Mouse (Mus musculus): ENCODE data around the gene Zfp467. TPM values are rescaled to one million over a fixed set of nuclear protein-coding genes. Genes with fewer than 3 reads are reported as not detected.

Zfp467 gene
- polyA plus RNA-seq, 1 experiment from 2014 or later = 19.6 TPM

GRCm38 (mm10) chr6:48444310-48445180 lies 1.1 kb downstream of the Zfp467 start:
- DNase-seq (ENCODE audit: low spot score) = peak; percentile 99
- H3K9ac ChIP-seq (ENCODE audit: low read length) = peak overlapping the region; percentile 84
- peak overlapping the region; percentile 84 for H3K27ac ChIP-seq (ENCODE audit: low read depth, low read length)
- peak overlapping the region; percentile 96 for H3K4me2 ChIP-seq (ENCODE audit: low read depth, low read length, severe bottlenecking)
- no peaks in the 10 kb centered on the region for H3K36me3 ChIP-seq (ENCODE audit: control insufficient read depth, insufficient read depth, low read length)
- no peaks in the 10 kb centered on the region for H3K9me3 ChIP-seq (ENCODE audit: control insufficient read depth, low read length)
- WGBS = under 1% methylated on average over 31 of the region's 34 CpGs
- H3K4me1 ChIP-seq (replicated peaks; ENCODE audit: control insufficient read depth, insufficient read depth, low read length) = peaks cover 14% of the 10 kb centered on the region
- peak; percentile 80 for ATAC-seq (replicated peaks; ENCODE audit: low FRiP score)
- H3K4me3 ChIP-seq (ENCODE audit: low read depth, low read length) = peak overlapping the region; percentile 74
- H3K27me3 ChIP-seq (ENCODE audit: control insufficient read depth, insufficient read depth, low read length) = peaks cover 2% of the 10 kb centered on the region; the same call in 1 of the 2 replicates

GRCm38 (mm10) chr6:48443592-48444309 lies 1.9 kb downstream of the Zfp467 start:
- H3K9ac ChIP-seq (ENCODE audit: low read length) = peak overlapping the region; percentile 50
- WGBS = 2% methylated on average over 19 of the region's 19 CpGs
- peaks cover 22% of the 10 kb centered on the region for H3K4me1 ChIP-seq (replicated peaks; ENCODE audit: control insufficient read depth, insufficient read depth, low read length)
- DNase-seq (ENCODE audit: low spot score) (no peak), ATAC-seq (replicated peaks; ENCODE audit: low FRiP score) (peak; percentile 93)
- H3K4me2 ChIP-seq (ENCODE audit: low read depth, low read length, severe bottlenecking) = peak overlapping the region; percentile 51
- peaks cover 10% of the 10 kb centered on the region for H3K27me3 ChIP-seq (ENCODE audit: control insufficient read depth, insufficient read depth, low read length)
- peak overlapping the region; percentile 66; the same call in 1 of the 2 replicates for H3K27ac ChIP-seq (ENCODE audit: low read depth, low read length)
- no peaks in the 10 kb centered on the region for H3K36me3 ChIP-seq (ENCODE audit: control insufficient read depth, insufficient read depth, low read length)
- H3K9me3 ChIP-seq (ENCODE audit: control insufficient read depth, low read length) = no peaks in the 10 kb centered on the region
- peak overlapping the region; percentile 74 for H3K4me3 ChIP-seq (ENCODE audit: low read depth, low read length)

- no peak overlapping the region for H3K4me2 ChIP-seq (ENCODE audit: low read depth, low read length, severe bottlenecking)
- no peak overlapping the region for H3K9ac ChIP-seq (ENCODE audit: low read length)
- H3K27ac ChIP-seq (ENCODE audit: low read depth, low read length) = no peak overlapping the region
- 36% methylated on average over 14 of the region's 14 CpGs for WGBS
- no peaks in the 10 kb centered on the region; the same call in 1 of the 2 replicates for H3K36me3 ChIP-seq (ENCODE audit: control insufficient read depth, insufficient read depth, low read length)
- peaks cover 28% of the 10 kb centered on the region for H3K27me3 ChIP-seq (ENCODE audit: control insufficient read depth, insufficient read depth, low read length)
- H3K4me1 ChIP-seq (replicated peaks; ENCODE audit: control insufficient read depth, insufficient read depth, low read length) = peaks cover 28% of the 10 kb centered on the region
- no peak overlapping the region for H3K4me3 ChIP-seq (ENCODE audit: low read depth, low read length)
- ATAC-seq (replicated peaks; ENCODE audit: low FRiP score) (no peak), DNase-seq (ENCODE audit: low spot score) (no peak)
- no peaks in the 10 kb centered on the region for H3K9me3 ChIP-seq (ENCODE audit: control insufficient read depth, low read length)
These were observed 5.2 kb downstream of the Zfp467 start for GRCm38 (mm10) chr6:48440306-48441014.

- H3K9ac ChIP-seq (ENCODE audit: low read length) = no peak overlapping the region
- no peak overlapping the region for H3K27ac ChIP-seq (ENCODE audit: low read depth, low read length)
- peaks cover 28% of the 10 kb centered on the region for H3K27me3 ChIP-seq (ENCODE audit: control insufficient read depth, insufficient read depth, low read length)
- peaks cover 28% of the 10 kb centered on the region for H3K4me1 ChIP-seq (replicated peaks; ENCODE audit: control insufficient read depth, insufficient read depth, low read length)
- no peaks in the 10 kb centered on the region for H3K9me3 ChIP-seq (ENCODE audit: control insufficient read depth, low read length)
- no peak for DNase-seq (ENCODE audit: low spot score)
- ATAC-seq (replicated peaks; ENCODE audit: low FRiP score) = no peak
- no peak overlapping the region for H3K4me2 ChIP-seq (ENCODE audit: low read depth, low read length, severe bottlenecking)
- no peak overlapping the region for H3K4me3 ChIP-seq (ENCODE audit: low read depth, low read length)
- H3K36me3 ChIP-seq (ENCODE audit: control insufficient read depth, insufficient read depth, low read length) = no peaks in the 10 kb centered on the region; the same call in 1 of the 2 replicates
These were observed 6.0 kb downstream of the Zfp467 start for GRCm38 (mm10) chr6:48439654-48440053.

- H3K36me3 ChIP-seq (ENCODE audit: control insufficient read depth, insufficient read depth, low read length) = no peaks in the 10 kb centered on the region; the same call in 1 of the 2 replicates
- no peaks in the 10 kb centered on the region for H3K9me3 ChIP-seq (ENCODE audit: control insufficient read depth, low read length)
- peaks cover 28% of the 10 kb centered on the region for H3K4me1 ChIP-seq (replicated peaks; ENCODE audit: control insufficient read depth, insufficient read depth, low read length)
- ATAC-seq (replicated peaks; ENCODE audit: low FRiP score) = 0 out of 2 replicates have a peak, but pooled peaks have one; percentile 25
- H3K4me3 ChIP-seq (ENCODE audit: low read depth, low read length) = peak overlapping the region; percentile 3; the same call in 1 of the 2 replicates
- peak overlapping the region; percentile 32; the same call in 1 of the 2 replicates for H3K4me2 ChIP-seq (ENCODE audit: low read depth, low read length, severe bottlenecking)
- H3K27me3 ChIP-seq (ENCODE audit: control insufficient read depth, insufficient read depth, low read length) = peaks cover 28% of the 10 kb centered on the region
- H3K9ac ChIP-seq (ENCODE audit: low read length) = peak overlapping the region; percentile 29; the same call in 1 of the 2 replicates
- no peak overlapping the region for H3K27ac ChIP-seq (ENCODE audit: low read depth, low read length)
- WGBS = 13% methylated on average over 54 of the region's 55 CpGs
- DNase-seq (ENCODE audit: low spot score) = peak; percentile 60
These were observed 7.0 kb downstream of the Zfp467 start for GRCm38 (mm10) chr6:48438475-48439125.

GRCm38 (mm10) chr6:48437679-48438376 lies 7.8 kb downstream of the Zfp467 start:
- Histone ChIP-seq H3K4me3 (ENCODE audit: low read depth, low read length) (peak overlapping the region; percentile 3; the same call in 1 of the 2 replicates), H3K4me1 (replicated peaks; ENCODE audit: control insufficient read depth, insufficient read depth, low read length) (peaks cover 24% of the 10 kb centered on the region), H3K9me3 (ENCODE audit: control insufficient read depth, low read length) (no peaks in the 10 kb centered on the region), H3K27ac (ENCODE audit: low read depth, low read length) (no peak overlapping the region), H3K27me3 (ENCODE audit: control insufficient read depth, insufficient read depth, low read length) (peaks cover 28% of the 10 kb centered on the region), H3K36me3 (ENCODE audit: control insufficient read depth, insufficient read depth, low read length) (no peaks in the 10 kb centered on the region; the same call in 1 of the 2 replicates), H3K4me2 (ENCODE audit: low read depth, low read length, severe bottlenecking) (peak overlapping the region; percentile 32; the same call in 1 of the 2 replicates), H3K9ac (ENCODE audit: low read length) (no peak overlapping the region)
- no peak for ATAC-seq (replicated peaks; ENCODE audit: low FRiP score)
- WGBS = 25% methylated on average over 35 of the region's 35 CpGs
- DNase-seq (ENCODE audit: low spot score) = peak; percentile 54

- 87% methylated on average over 5 of the region's 5 CpGs for WGBS
These were observed 9.8 kb downstream of the Zfp467 start for GRCm38 (mm10) chr6:48435706-48436349.

More at GRCm38 (mm10) chr6:48435706-48436349, 9.8 kb downstream of the Zfp467 start:
- no peaks in the 10 kb centered on the region; the same call in 1 of the 2 replicates for H3K36me3 ChIP-seq (ENCODE audit: control insufficient read depth, insufficient read depth, low read length)
- no peak overlapping the region for H3K4me2 ChIP-seq (ENCODE audit: low read depth, low read length, severe bottlenecking)
- H3K9me3 ChIP-seq (ENCODE audit: control insufficient read depth, low read length) = no peaks in the 10 kb centered on the region
- H3K4me3 ChIP-seq (ENCODE audit: low read depth, low read length) = no peak overlapping the region
- ATAC-seq (replicated peaks; ENCODE audit: low FRiP score) (no peak), DNase-seq (ENCODE audit: low spot score) (no peak)
- peaks cover 21% of the 10 kb centered on the region for H3K4me1 ChIP-seq (replicated peaks; ENCODE audit: control insufficient read depth, insufficient read depth, low read length)
- H3K27ac ChIP-seq (ENCODE audit: low read depth, low read length) = no peak overlapping the region
- H3K9ac ChIP-seq (ENCODE audit: low read length) = no peak overlapping the region
- peaks cover 28% of the 10 kb centered on the region for H3K27me3 ChIP-seq (ENCODE audit: control insufficient read depth, insufficient read depth, low read length)
